Mouse (Mus musculus) CH12.LX (cell line): ENCODE measurements around the gene Lrrc57.

Experiments used
- E2F4 ChIP-seq: IDR thresholded peaks from 2 replicates; pipeline ENCODE4 v1.6.1; 2011; ENCODE audit warnings: low read depth, low read length, improper control_type of control experiment; ENCODE audit not compliant: insufficient replicate concordance
- JUND ChIP-seq: conservative IDR thresholded peaks from 2 replicates; pipeline ENCODE4 v1.6.1; 2011; ENCODE audit warnings: low read depth, low read length, improper control_type of control experiment
- KAT2A ChIP-seq: IDR thresholded peaks from 2 replicates; pipeline ENCODE4 v1.6.1; 2012; ENCODE audit warnings: low read length, improper control_type of control experiment, inconsistent platforms; ENCODE audit not compliant: insufficient replicate concordance
- MAFK ChIP-seq: IDR thresholded peaks from 2 replicates; pipeline ENCODE4 v1.6.1; 2011; ENCODE audit warnings: low read length, improper control_type of control experiment; ENCODE audit not compliant: insufficient replicate concordance
- MAX ChIP-seq: IDR thresholded peaks from 2 replicates; pipeline ENCODE4 v1.6.1; 2011; ENCODE audit warnings: low read length, improper control_type of control experiment
- MEF2A ChIP-seq: IDR thresholded peaks from 2 replicates; pipeline ENCODE4 v1.6.1; 2014; ENCODE audit warnings: low read depth, mild to moderate bottlenecking, inconsistent platforms, low read length, improper control_type of control experiment, borderline replicate concordance
- POLR2A ChIP-seq: IDR thresholded peaks from 2 replicates; pipeline ENCODE4 v1.6.1; 2011; ENCODE audit warnings: low read depth, mild to moderate bottlenecking, improper control_type of control experiment, low read length
- RAD21 ChIP-seq: IDR thresholded peaks from 2 replicates; pipeline ENCODE4 v1.6.1; 2011; ENCODE audit warnings: low read depth, mild to moderate bottlenecking, low read length, improper control_type of control experiment, moderate library complexity
- UBTF ChIP-seq: IDR thresholded peaks from 2 replicates; pipeline ENCODE4 v1.6.1; 2012; ENCODE audit warnings: low read depth, mild to moderate bottlenecking, inconsistent platforms, low read length, improper control_type of control experiment, moderate library complexity
- ZC3H11A ChIP-seq: IDR thresholded peaks from 2 replicates; pipeline ENCODE4 v1.6.1; 2012; ENCODE audit warnings: low read depth, mild to moderate bottlenecking, inconsistent platforms, low read length, improper control_type of control experiment
- ZMIZ1 ChIP-seq: IDR thresholded peaks from 2 replicates; pipeline ENCODE4 v1.6.1; 2012; ENCODE audit warnings: low read depth, mild to moderate bottlenecking, inconsistent platforms, low read length, improper control_type of control experiment

DNA sequence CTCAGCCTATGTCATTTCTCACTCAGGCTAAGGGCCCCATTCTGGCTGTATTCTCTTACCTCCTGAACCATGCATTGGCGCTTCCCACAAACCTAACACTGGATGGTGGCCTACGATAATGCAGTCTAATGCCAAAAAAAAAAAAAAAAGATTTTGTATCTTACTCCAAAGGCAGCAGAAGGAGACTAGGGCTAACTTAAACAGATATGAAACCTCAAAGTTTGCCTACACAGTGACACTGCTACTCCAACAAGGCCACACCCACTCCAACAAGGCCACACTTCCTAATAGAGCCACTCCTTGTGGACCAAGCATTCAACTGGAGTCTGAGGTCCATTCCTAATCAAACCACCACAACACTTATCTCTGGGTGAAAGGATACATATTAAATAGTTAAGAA is 47.4 kb upstream of the Lrrc57 start:
- TF ChIP-seq MAFK = no peak
- TF ChIP-seq UBTF = no peak
- TF ChIP-seq POLR2A = no peak
- TF ChIP-seq ZMIZ1 = no peak
- TF ChIP-seq MEF2A = no peak
- no peak for TF ChIP-seq ZC3H11A
- no peak for TF ChIP-seq E2F4
- TF ChIP-seq RAD21 = no peak
- TF ChIP-seq JUND = no peak
- TF ChIP-seq MAX = no peak
- TF ChIP-seq KAT2A = no peak
